Mouse (Mus musculus): ENCODE measurements around the gene Bcas1. TPM values are rescaled to one million over a fixed set of nuclear protein-coding genes. Genes with fewer than 3 reads are reported as not detected.
A peak's percentile ranks its signal among the peaks of the same experiment; 100 is the strongest.

Gene Bcas1
- total and polyA plus RNA-seq, 3 experiments: 0.13 to 0.35 TPM; not detected in 1

DNA sequence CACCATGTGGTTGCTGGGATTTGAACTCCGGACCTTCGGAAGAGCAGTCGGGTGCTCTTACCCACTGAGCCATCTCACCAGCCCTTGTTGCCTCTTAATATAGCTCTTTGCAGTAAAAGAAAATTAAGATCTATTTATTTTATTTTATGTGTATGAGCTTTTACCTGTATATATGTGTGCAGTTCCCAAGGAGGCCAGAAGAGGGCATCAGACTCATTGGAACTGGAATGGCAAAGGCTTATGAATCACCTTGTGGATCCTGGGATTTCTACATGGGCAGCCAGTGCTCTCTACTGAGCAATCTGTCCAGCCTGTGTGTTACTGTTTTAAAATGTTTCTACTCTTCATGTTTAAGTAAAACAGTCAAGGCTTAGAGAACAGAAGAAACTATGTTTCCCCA is 14.9 kb upstream of the Bcas1 start:
- no peak overlapping the region for H3K9ac ChIP-seq (ENCODE audit: control insufficient read depth, low read depth, low read length, poor library complexity, severe bottlenecking)
- H3K4me1 ChIP-seq (ENCODE audit: control insufficient read depth in 1 of 2, insufficient read depth in 2 of 2, low read length in 2 of 2): no peaks in the 10 kb centered on the region
- TF ChIP-seq MXI1 (IDR thresholded peaks at IDR 0.05; ENCODE audit: low read depth, low read length): no peak
- TF ChIP-seq RAD21 (IDR thresholded peaks at IDR 0.05; ENCODE audit: low read depth, low read length): peak; percentile 13; the same call in 1 of the 2 replicates
- no peak for TF ChIP-seq POLR2AphosphoS2 (IDR thresholded peaks at IDR 0.05; ENCODE audit: low read length)
- TF ChIP-seq NRF1 (IDR thresholded peaks at IDR 0.05; ENCODE audit: insufficient read depth, low read depth, low read length, poor library complexity, severe bottlenecking): no peak
- no peak for TF ChIP-seq GABPA (IDR thresholded peaks at IDR 0.05; ENCODE audit: low read depth, low read length)
- TF ChIP-seq SMC3 (IDR thresholded peaks at IDR 0.05; ENCODE audit: low read depth, low read length): peak; percentile 41
- TF ChIP-seq MAFK (IDR thresholded peaks at IDR 0.05; ENCODE audit: borderline replicate concordance, low read depth, low read length): no peak
- peak; percentile 12 to 40 (median 37); a peak in 3 of 6 replicates for TF ChIP-seq CTCF (IDR thresholded peaks at IDR 0.05 in 2 of 3, conservative IDR thresholded peaks at IDR 0.05 in 1 of 3; ENCODE audit: control insufficient read depth in 1 of 3, insufficient read depth in 1 of 3, low read depth in 2 of 3, low read length in 3 of 3, poor library complexity in 1 of 3, severe bottlenecking in 1 of 3)
- H3K27me3 ChIP-seq (ENCODE audit: control insufficient read depth in 1 of 2, insufficient read depth in 2 of 2, low read length in 2 of 2): no peaks in the 10 kb centered on the region
- peak; percentile 41 for DNase-seq (ENCODE audit: low read depth, low spot score)
- H3K9me3 ChIP-seq (replicated peaks; ENCODE audit: insufficient read depth, low read length): no peaks in the 10 kb centered on the region
- no peak overlapping the region for H3K4me3 ChIP-seq (ENCODE audit: control insufficient read depth in 1 of 2, insufficient read depth in 1 of 2, low read depth in 2 of 2, low read length in 2 of 2)
- H3K36me3 ChIP-seq (ENCODE audit: control insufficient read depth in 1 of 2, insufficient read depth in 2 of 2, low read length in 2 of 2): no peaks in the 10 kb centered on the region
- H3K79me2 ChIP-seq (ENCODE audit: control insufficient read depth, insufficient read depth, low read length, poor library complexity): no peaks in the 10 kb centered on the region
- H3K27ac ChIP-seq (ENCODE audit: control insufficient read depth, low read depth, low read length): no peak overlapping the region

DNA sequence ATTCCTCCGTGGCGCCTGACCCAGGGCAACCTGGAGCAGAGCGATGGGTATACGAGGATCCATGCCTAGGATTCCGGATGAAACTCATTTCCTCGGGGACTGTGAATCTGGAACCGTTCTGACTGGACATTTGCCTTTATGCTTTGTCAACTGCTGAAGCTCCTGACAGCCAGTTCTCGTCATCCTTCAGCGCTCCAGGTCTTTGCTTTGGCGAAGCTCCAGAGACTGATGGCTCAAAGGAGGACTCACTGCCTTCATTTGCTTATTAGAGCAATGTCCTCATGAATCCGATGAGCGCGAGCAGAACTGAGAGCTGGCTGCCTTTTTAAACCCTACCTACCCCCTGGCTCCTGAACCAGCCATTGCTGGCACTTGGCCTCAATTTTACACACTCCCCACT is 11.1 kb upstream of the Bcas1 start:
- no peak overlapping the region for H3K9ac ChIP-seq (ENCODE audit: control insufficient read depth, low read depth, low read length, poor library complexity, severe bottlenecking)
- TF ChIP-seq HCFC1 (IDR thresholded peaks at IDR 0.05; ENCODE audit: low read depth, low read length) (no peak), SMC3 (IDR thresholded peaks at IDR 0.05; ENCODE audit: low read depth, low read length) (no peak), MAX (IDR thresholded peaks at IDR 0.05; ENCODE audit: low read length) (no peak), JUND (IDR thresholded peaks at IDR 0.05; ENCODE audit: low read depth, low read length) (no peak), E2F4 (IDR thresholded peaks at IDR 0.05; ENCODE audit: borderline replicate concordance, low read depth, low read length) (no peak), MAZ (IDR thresholded peaks at IDR 0.05; ENCODE audit: low read depth, low read length) (no peak), BHLHE40 (IDR thresholded peaks at IDR 0.05; ENCODE audit: borderline replicate concordance, low read depth, low read length) (no peak), MYC (IDR thresholded peaks at IDR 0.05; ENCODE audit: low read depth, low read length) (no peak), EP300 (IDR thresholded peaks at IDR 0.05; ENCODE audit: low read depth in 1 of 2, low read length in 2 of 2) (no peak)
- no peak overlapping the region for H3K27ac ChIP-seq (ENCODE audit: control insufficient read depth, low read depth, low read length)

More for the DNA sequence above, 11.1 kb upstream of the Bcas1 start:
- no peak for DNase-seq (ENCODE audit: low read depth, low spot score)
- Histone ChIP-seq H3K9me3 (replicated peaks; ENCODE audit: insufficient read depth, low read length) (no peaks in the 10 kb centered on the region), H3K4me1 (ENCODE audit: control insufficient read depth in 1 of 2, insufficient read depth in 2 of 2, low read length in 2 of 2) (no peaks in the 10 kb centered on the region), H3K27me3 (ENCODE audit: control insufficient read depth in 1 of 2, insufficient read depth in 2 of 2, low read length in 2 of 2) (no peaks in the 10 kb centered on the region), H3K36me3 (ENCODE audit: control insufficient read depth in 1 of 2, insufficient read depth in 2 of 2, low read length in 2 of 2) (no peaks in the 10 kb centered on the region), H3K4me3 (ENCODE audit: control insufficient read depth in 1 of 2, insufficient read depth in 1 of 2, low read depth in 2 of 2, low read length in 2 of 2) (no peak overlapping the region), H3K79me2 (ENCODE audit: control insufficient read depth, insufficient read depth, low read length, poor library complexity) (no peaks in the 10 kb centered on the region)

Data from MEL (cell line).